Mouse (Mus musculus): ENCODE measurements around the gene Atg101. TPM values are rescaled to one million over a fixed set of nuclear protein-coding genes. Genes with fewer than 3 reads are reported as not detected.

The Atg101 gene
- polyA plus RNA-seq, 1 experiment from 2014 or later = 67.1 TPM

DNA sequence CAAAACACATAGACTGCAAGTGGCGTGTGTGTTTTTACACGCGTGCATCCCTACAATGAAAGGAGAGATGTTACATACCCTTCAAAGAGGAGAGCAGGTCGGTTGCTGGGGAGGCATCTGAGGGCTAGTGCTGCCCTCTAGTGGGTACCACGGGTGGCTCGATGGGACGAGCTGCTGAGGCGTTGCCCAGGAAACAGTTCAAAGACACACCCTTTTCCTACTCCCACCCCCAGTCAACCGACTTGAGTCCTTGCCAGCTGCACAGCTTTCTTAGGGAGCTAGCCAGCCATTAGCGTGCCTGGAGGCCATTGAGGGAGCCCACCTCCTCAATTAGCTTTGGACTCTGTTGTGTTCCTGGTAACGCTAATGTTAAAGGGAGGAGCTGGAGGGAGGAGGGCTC lies 31.8 kb downstream of the Atg101 start:
- Histone ChIP-seq H3K9me3 (ENCODE audit: control insufficient read depth, low read length) (no peaks in the 10 kb centered on the region), H3K4me2 (ENCODE audit: low read depth, low read length) (peak overlapping the region; percentile 62), H3K4me1 (ENCODE audit: control insufficient read depth, insufficient read depth, low read length) (peaks cover 15% of the 10 kb centered on the region), H3K36me3 (ENCODE audit: control insufficient read depth, insufficient read depth, low read length) (no peaks in the 10 kb centered on the region), H3K4me3 (ENCODE audit: low read length) (peak overlapping the region; percentile 42), H3K27ac (ENCODE audit: low read length) (no peak overlapping the region), H3K27me3 (replicated peaks; ENCODE audit: control insufficient read depth, insufficient read depth, low read length) (no peaks in the 10 kb centered on the region), H3K9ac (ENCODE audit: low read depth, low read length) (0 out of 2 replicates have a peak overlapping the region, but pooled peaks have one; percentile 38)
- peak; percentile 77 for ATAC-seq
- WGBS = under 1% methylated on average over 11 of the region's 11 CpGs

DNA sequence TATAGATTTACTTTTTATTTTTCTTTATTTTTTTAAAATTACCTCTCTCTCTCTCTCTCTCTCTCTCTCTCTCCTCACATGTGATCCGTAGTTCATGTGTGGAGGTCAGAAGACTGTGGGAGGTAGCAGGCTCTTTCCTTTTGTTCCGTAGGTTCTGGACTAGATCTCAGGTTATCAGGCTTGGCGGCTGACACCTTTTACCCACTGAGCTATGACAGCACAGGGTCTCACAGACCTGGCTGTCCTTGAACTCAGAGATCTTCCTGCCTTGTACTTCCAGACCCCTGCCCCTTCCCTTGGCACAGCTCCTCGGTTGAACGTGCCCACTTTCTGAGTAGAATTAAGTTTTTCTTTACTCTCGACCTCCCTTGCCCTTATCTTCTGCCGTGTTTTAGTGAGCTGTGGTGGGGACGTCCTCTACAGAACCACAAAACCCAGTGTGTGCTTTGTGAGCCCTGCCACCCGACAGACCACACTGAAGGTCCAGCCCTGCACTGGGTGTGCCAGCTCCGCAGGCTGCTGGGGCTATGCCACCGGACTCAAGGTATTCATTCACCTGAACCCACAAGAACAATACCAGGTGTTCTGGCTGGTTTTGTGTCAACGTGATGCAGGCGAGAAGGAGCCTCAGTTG lies 32.3 kb downstream of the Atg101 start:
- Histone ChIP-seq H3K4me1 (ENCODE audit: control insufficient read depth, insufficient read depth, low read length) (peaks cover 21% of the 10 kb centered on the region), H3K27ac (ENCODE audit: low read length) (no peak overlapping the region), H3K36me3 (ENCODE audit: control insufficient read depth, insufficient read depth, low read length) (no peaks in the 10 kb centered on the region), H3K4me2 (ENCODE audit: low read depth, low read length) (peak overlapping the region; percentile 62), H3K9ac (ENCODE audit: low read depth, low read length) (no peak overlapping the region), H3K27me3 (replicated peaks; ENCODE audit: control insufficient read depth, insufficient read depth, low read length) (no peaks in the 10 kb centered on the region), H3K9me3 (ENCODE audit: control insufficient read depth, low read length) (no peaks in the 10 kb centered on the region), H3K4me3 (ENCODE audit: low read length) (peak overlapping the region; percentile 42; the same call in 1 of the 2 replicates)
- ATAC-seq = no peak
- 62% methylated on average over 13 of the region's 13 CpGs for WGBS

DNA sequence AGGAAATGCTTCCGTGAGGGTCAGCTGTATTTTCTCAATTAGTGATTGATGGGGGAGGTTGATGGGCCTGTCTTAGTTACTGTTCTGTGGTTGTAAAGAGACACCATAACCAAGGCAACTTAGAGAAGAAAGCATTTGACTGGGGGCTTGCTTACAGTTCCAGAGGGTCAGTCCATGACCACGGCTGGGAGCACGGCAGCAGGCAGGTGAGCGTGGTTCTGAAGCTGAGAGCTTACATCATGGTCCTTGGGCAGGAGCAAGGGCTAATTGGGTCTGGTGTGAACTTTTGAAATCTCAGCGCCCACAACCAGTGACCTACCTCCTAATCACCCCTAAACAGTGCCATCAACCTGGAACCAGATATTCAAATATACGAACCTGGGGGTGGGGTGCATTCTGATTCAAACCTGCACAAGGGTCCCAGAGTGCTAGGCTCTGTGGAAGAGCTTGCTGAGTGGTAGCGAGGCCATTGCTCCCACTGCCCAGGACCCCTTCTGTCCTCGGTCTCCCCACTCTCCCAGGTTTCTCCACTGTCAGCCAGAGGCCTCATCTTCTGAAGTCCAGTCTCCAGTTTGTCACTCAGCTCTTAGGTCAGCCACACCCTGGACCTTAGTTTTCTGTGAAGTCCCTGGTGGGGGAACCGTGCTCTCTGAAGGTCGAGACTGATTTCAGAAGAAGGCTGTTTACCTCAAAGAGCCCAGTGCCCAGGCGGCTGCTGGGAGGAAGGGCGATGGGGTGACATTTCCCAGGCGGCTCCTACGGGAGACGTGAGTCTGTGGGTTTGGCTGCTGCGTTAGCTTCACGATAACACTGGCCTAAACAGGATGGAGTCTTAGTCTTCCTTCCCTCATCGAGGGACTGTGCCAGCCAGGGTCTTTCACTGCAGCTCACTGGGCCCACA lies 33.1 kb downstream of the Atg101 start:
- Histone ChIP-seq H3K27ac (ENCODE audit: low read length) (no peak overlapping the region), H3K9me3 (ENCODE audit: control insufficient read depth, low read length) (no peaks in the 10 kb centered on the region), H3K4me1 (ENCODE audit: control insufficient read depth, insufficient read depth, low read length) (peaks cover 22% of the 10 kb centered on the region), H3K4me3 (ENCODE audit: low read length) (no peak overlapping the region), H3K36me3 (ENCODE audit: control insufficient read depth, insufficient read depth, low read length) (no peaks in the 10 kb centered on the region), H3K9ac (ENCODE audit: low read depth, low read length) (no peak overlapping the region), H3K4me2 (ENCODE audit: low read depth, low read length) (no peak overlapping the region), H3K27me3 (replicated peaks; ENCODE audit: control insufficient read depth, insufficient read depth, low read length) (no peaks in the 10 kb centered on the region)
- ATAC-seq = no peak
- 61% methylated on average over 18 of the region's 18 CpGs for WGBS

DNA sequence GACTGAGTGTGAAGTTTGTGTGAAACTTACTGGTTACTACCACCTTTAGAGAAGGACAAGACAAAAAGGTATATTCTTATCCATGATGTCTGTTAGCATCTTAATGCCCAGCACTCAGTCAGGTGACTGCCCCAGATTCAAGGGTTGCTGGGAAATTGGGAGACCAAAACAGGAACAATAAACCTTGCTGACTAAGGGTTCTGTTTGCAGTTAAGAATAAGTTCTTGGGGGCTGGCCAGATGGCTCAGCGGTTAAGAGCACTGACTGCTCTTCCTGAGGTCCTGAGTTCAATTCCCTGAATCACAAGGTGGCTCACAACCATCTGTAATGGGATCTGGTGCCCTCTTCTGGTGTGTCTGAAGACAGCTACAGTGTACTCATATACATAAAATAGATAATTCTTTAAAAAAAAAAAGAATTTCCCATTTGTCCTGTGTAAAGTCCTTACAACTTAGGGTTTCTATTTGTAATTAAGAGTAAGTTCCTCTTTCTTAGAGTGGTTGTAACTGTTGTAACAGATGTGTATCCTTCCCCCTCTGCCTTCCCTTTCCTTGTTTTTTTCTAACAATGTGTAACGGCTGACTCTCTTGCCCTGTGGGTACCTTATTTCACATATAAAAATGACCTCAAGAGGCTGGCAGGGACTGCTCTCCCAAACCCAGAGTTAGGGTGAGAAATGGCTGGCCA lies 33.9 kb downstream of the Atg101 start:
- WGBS = 80% methylated on average over 2 of the region's 2 CpGs
- no peaks in the 10 kb centered on the region for H3K27me3 ChIP-seq (replicated peaks; ENCODE audit: control insufficient read depth, insufficient read depth, low read length)
- H3K27ac ChIP-seq (ENCODE audit: low read length) = no peak overlapping the region
- no peak overlapping the region for H3K4me3 ChIP-seq (ENCODE audit: low read length)
- H3K36me3 ChIP-seq (ENCODE audit: control insufficient read depth, insufficient read depth, low read length) = no peaks in the 10 kb centered on the region
- H3K9ac ChIP-seq (ENCODE audit: low read depth, low read length) = no peak overlapping the region
- peaks cover 22% of the 10 kb centered on the region for H3K4me1 ChIP-seq (ENCODE audit: control insufficient read depth, insufficient read depth, low read length)
- no peak for ATAC-seq
- no peak overlapping the region for H3K4me2 ChIP-seq (ENCODE audit: low read depth, low read length)
- no peaks in the 10 kb centered on the region for H3K9me3 ChIP-seq (ENCODE audit: control insufficient read depth, low read length)

DNA sequence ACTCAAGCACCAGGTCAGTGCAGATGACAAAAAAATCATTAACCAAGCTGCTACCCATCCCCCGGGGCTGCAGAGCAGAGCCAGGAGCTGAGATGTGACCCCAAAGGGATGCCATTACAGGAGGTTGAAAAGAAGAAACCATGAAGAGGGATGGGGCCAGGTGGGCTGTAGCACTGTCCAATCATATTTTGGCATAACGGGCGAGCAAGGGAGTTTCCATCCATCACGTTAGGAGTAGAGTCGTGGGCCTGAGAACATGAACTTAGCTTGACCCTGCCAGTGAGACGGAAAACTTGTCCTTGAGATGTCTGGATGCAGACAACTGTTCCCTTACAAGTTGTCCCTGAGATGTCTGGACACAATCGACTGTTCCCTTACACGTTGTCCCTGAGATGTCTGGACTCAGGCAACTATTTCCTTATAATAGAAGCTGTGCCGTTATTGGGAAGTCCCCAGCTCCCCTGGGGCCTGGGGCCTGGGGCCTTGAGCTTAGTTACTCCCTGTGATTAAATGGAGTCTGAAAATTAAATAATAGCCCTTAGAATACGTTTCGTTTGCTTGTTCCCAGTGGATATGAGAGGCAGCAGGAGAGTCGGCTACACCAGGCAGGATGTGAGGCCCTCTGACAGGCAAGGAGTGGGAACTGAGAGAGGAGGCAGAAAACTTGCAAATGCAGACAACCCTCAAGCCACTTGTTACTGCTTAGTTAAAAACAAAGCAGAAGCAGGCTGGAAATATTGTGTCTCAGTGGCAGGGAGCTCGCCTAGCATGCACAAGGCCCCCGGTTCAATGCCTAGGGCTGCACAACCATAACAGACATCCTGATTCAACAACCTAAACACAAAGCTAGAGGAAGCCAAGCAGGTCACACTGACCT lies 35.1 kb downstream of the Atg101 start:
- peaks cover 22% of the 10 kb centered on the region for H3K4me1 ChIP-seq (ENCODE audit: control insufficient read depth, insufficient read depth, low read length)
- H3K9me3 ChIP-seq (ENCODE audit: control insufficient read depth, low read length) = no peaks in the 10 kb centered on the region
- peak overlapping the region; percentile 43 for H3K27ac ChIP-seq (ENCODE audit: low read length)
- no peak overlapping the region for H3K4me2 ChIP-seq (ENCODE audit: low read depth, low read length)
- H3K36me3 ChIP-seq (ENCODE audit: control insufficient read depth, insufficient read depth, low read length) = no peaks in the 10 kb centered on the region
- H3K9ac ChIP-seq (ENCODE audit: low read depth, low read length) = no peak overlapping the region; the same call in 1 of the 2 replicates
- no peak overlapping the region for H3K4me3 ChIP-seq (ENCODE audit: low read length)
- 46% methylated on average over 14 of the region's 14 CpGs for WGBS
- ATAC-seq = no peak
- no peaks in the 10 kb centered on the region for H3K27me3 ChIP-seq (replicated peaks; ENCODE audit: control insufficient read depth, insufficient read depth, low read length)

DNA sequence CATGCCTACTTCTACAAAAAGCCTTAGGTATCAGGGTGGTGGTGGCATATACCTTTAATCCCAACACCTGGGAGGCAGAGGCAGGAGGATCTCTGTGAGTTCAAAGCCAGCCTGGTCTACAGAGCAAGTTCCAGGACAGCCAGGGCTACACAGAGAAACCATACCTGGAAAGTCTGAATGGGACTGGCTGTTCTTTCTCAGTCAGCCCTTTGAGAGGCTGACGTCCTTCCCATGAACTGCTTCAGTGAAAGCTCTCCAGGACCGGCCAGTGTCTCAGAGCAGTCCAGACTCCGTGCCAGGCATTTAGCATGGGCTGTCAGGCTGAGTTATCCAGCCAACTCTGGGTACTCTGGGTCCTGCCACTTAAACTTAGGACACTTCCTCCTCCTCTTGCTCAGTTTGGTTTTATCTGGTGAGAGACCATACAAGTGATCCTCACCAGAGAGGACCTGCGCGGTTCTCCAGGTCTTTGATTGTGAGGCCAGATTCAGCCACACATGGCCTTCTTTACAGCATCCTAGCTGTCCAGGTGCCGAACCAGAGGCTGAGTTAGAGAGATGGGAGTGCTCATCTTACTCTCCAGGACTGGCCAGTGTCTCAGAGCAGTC lies 36.0 kb downstream of the Atg101 start:
- WGBS = 72% methylated on average over 6 of the region's 6 CpGs
- H3K9ac ChIP-seq (ENCODE audit: low read depth, low read length) = no peak overlapping the region
- ATAC-seq = no peak
- peak overlapping the region; percentile 43; the same call in 1 of the 2 replicates for H3K27ac ChIP-seq (ENCODE audit: low read length)
- H3K36me3 ChIP-seq (ENCODE audit: control insufficient read depth, insufficient read depth, low read length) = no peaks in the 10 kb centered on the region
- no peak overlapping the region for H3K4me3 ChIP-seq (ENCODE audit: low read length)
- no peak overlapping the region for H3K4me2 ChIP-seq (ENCODE audit: low read depth, low read length)
- H3K27me3 ChIP-seq (replicated peaks; ENCODE audit: control insufficient read depth, insufficient read depth, low read length) = no peaks in the 10 kb centered on the region
- H3K9me3 ChIP-seq (ENCODE audit: control insufficient read depth, low read length) = no peaks in the 10 kb centered on the region
- peaks cover 22% of the 10 kb centered on the region for H3K4me1 ChIP-seq (ENCODE audit: control insufficient read depth, insufficient read depth, low read length)

DNA sequence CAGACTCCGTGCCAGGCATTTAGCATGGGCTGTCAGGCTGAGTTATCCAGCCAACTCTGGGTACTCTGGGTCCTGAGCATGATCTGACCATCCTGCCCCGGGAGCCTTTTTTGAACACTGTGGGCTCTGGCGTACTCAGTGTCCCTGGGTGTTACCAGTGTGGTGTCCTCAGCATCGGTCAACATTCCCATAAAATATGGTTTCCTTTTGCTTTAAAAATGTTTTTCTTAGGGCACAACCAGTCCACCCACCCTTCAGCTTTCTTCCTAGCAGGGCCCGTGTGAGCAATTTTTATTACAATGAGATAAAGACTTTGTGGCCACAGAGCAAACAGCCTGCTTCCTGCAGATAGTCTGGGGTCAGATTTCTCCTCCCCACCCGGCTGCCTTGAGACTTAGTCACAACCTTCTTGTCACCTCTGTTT lies 36.6 kb downstream of the Atg101 start:
- ATAC-seq = peak; percentile 65

DNA sequence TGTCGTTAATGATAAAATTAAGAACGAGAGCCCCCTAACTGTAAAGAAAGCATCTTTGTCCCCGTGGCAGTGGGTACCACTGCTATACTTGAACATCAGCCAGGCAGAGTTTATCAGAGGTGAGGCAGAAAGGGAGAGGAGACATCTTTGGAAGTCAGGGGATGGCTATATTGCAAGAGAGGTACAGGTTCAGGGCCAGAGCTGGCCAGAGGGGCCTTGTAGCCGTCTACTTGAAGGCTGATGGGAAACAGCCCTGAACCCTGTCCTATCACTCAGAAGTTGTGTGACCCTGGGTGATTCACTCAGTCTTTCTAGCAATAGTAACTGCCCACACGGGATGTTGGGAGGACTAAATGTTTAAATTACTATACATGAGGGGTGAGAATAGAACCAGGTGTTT lies 37.1 kb downstream of the Atg101 start:
- Histone ChIP-seq H3K4me2 (ENCODE audit: low read depth, low read length) (no peak overlapping the region), H3K36me3 (ENCODE audit: control insufficient read depth, insufficient read depth, low read length) (no peaks in the 10 kb centered on the region), H3K27me3 (replicated peaks; ENCODE audit: control insufficient read depth, insufficient read depth, low read length) (no peaks in the 10 kb centered on the region), H3K9ac (ENCODE audit: low read depth, low read length) (0 out of 2 replicates have a peak overlapping the region, but pooled peaks have one; percentile 1), H3K9me3 (ENCODE audit: control insufficient read depth, low read length) (no peaks in the 10 kb centered on the region), H3K27ac (ENCODE audit: low read length) (peak overlapping the region; percentile 47; the same call in 1 of the 2 replicates), H3K4me3 (ENCODE audit: low read length) (no peak overlapping the region), H3K4me1 (ENCODE audit: control insufficient read depth, insufficient read depth, low read length) (peaks cover 22% of the 10 kb centered on the region)
- ATAC-seq = no peak
- WGBS = 29% methylated on average over 5 of the region's 5 CpGs

More for the DNA sequence above, 36.6 kb downstream of the Atg101 start:
- Histone ChIP-seq H3K4me3 (ENCODE audit: low read length) (no peak overlapping the region), H3K27ac (ENCODE audit: low read length) (peak overlapping the region; percentile 6; the same call in 1 of the 2 replicates), H3K4me2 (ENCODE audit: low read depth, low read length) (no peak overlapping the region), H3K27me3 (replicated peaks; ENCODE audit: control insufficient read depth, insufficient read depth, low read length) (no peaks in the 10 kb centered on the region), H3K9me3 (ENCODE audit: control insufficient read depth, low read length) (no peaks in the 10 kb centered on the region), H3K4me1 (ENCODE audit: control insufficient read depth, insufficient read depth, low read length) (peaks cover 22% of the 10 kb centered on the region), H3K36me3 (ENCODE audit: control insufficient read depth, insufficient read depth, low read length) (no peaks in the 10 kb centered on the region), H3K9ac (ENCODE audit: low read depth, low read length) (0 out of 2 replicates have a peak overlapping the region, but pooled peaks have one; percentile 1)
- 32% methylated on average over 6 of the region's 6 CpGs for WGBS
